Mouse (Mus musculus): Measurements from ENCODE around the gene Cc2d2a.

Gene Cc2d2a

GRCm38 (mm10) chr5:43661997-43662961 lies at the start of gene Cc2d2a:
Cc2d2a (plus strand) TSS chr5:43662346.
- DNase-seq (ENCODE audit: low read depth, low spot score) = peak; percentile 25

- DNase-seq (ENCODE audit: low read depth, low spot score) = no peak
These were observed 40.4 kb upstream of the Cc2d2a start for GRCm38 (mm10) chr5:43621575-43622299.

- DNase-seq (ENCODE audit: low read depth, low spot score) = no peak
These were observed 36.7 kb upstream of the Cc2d2a start for GRCm38 (mm10) chr5:43625407-43625806.

GRCm38 (mm10) chr5:43634071-43634601 lies 28.0 kb upstream of the Cc2d2a start:
- DNase-seq (ENCODE audit: low read depth, low spot score) = no peak

GRCm38 (mm10) chr5:43634602-43635081 lies 27.5 kb upstream of the Cc2d2a start:
- peak; percentile 24 for DNase-seq (ENCODE audit: low read depth, low spot score)

- DNase-seq (ENCODE audit: low read depth, low spot score) = no peak
These were observed 17.1 kb upstream of the Cc2d2a start for GRCm38 (mm10) chr5:43645020-43645419.

- no peak for DNase-seq (ENCODE audit: low read depth, low spot score)
These were observed 14.9 kb upstream of the Cc2d2a start for GRCm38 (mm10) chr5:43647098-43647774.

GRCm38 (mm10) chr5:43661498-43661897 lies 648 bp upstream of the Cc2d2a start:
- DNase-seq (ENCODE audit: low read depth, low spot score) = no peak

GRCm38 (mm10) chr5:43663531-43663930 lies 1.4 kb downstream of the Cc2d2a start:
- no peak for DNase-seq (ENCODE audit: low read depth, low spot score)

- no peak for DNase-seq (ENCODE audit: low read depth, low spot score)
These were observed 3.0 kb downstream of the Cc2d2a start for GRCm38 (mm10) chr5:43665144-43665543.

- DNase-seq (ENCODE audit: low read depth, low spot score) = no peak
These were observed 7.0 kb downstream of the Cc2d2a start for GRCm38 (mm10) chr5:43669118-43669645.

- DNase-seq (ENCODE audit: low read depth, low spot score) = peak; percentile 92
These were observed 10.2 kb downstream of the Cc2d2a start for GRCm38 (mm10) chr5:43672177-43672911.

GRCm38 (mm10) chr5:43673083-43673482 lies 10.9 kb downstream of the Cc2d2a start:
- peak; percentile 10 for DNase-seq (ENCODE audit: low read depth, low spot score)

- DNase-seq (ENCODE audit: low read depth, low spot score) = no peak
These were observed 23.3 kb downstream of the Cc2d2a start for GRCm38 (mm10) chr5:43685466-43685865.

GRCm38 (mm10) chr5:43692489-43692888 lies 30.3 kb downstream of the Cc2d2a start:
- no peak for DNase-seq (ENCODE audit: low read depth, low spot score)

GRCm38 (mm10) chr5:43697133-43697532 lies 35.0 kb downstream of the Cc2d2a start:
- DNase-seq (ENCODE audit: low read depth, low spot score) = no peak

- DNase-seq (ENCODE audit: low read depth, low spot score) = no peak
These were observed 37.1 kb downstream of the Cc2d2a start for GRCm38 (mm10) chr5:43699240-43699639.

- no peak for DNase-seq (ENCODE audit: low read depth, low spot score)
These were observed 59.6 kb downstream of the Cc2d2a start for GRCm38 (mm10) chr5:43721538-43722451.

GRCm38 (mm10) chr5:43722452-43722783 lies 60.3 kb downstream of the Cc2d2a start:
- DNase-seq (ENCODE audit: low read depth, low spot score) = no peak

GRCm38 (mm10) chr5:43723830-43724229 lies 61.7 kb downstream of the Cc2d2a start:
- DNase-seq (ENCODE audit: low read depth, low spot score) = no peak

All from R1 (cell line).